Mouse (Mus musculus): ENCODE results near the gene Dst. TPM values are rescaled to one million over a fixed set of nuclear protein-coding genes. Genes with fewer than 3 reads are reported as not detected.
A peak's percentile ranks its signal among the peaks of the same experiment; 100 is the strongest.

Dst gene
- polyA plus RNA-seq, 2 experiments: 4.3 to 5.0 TPM

DNA sequence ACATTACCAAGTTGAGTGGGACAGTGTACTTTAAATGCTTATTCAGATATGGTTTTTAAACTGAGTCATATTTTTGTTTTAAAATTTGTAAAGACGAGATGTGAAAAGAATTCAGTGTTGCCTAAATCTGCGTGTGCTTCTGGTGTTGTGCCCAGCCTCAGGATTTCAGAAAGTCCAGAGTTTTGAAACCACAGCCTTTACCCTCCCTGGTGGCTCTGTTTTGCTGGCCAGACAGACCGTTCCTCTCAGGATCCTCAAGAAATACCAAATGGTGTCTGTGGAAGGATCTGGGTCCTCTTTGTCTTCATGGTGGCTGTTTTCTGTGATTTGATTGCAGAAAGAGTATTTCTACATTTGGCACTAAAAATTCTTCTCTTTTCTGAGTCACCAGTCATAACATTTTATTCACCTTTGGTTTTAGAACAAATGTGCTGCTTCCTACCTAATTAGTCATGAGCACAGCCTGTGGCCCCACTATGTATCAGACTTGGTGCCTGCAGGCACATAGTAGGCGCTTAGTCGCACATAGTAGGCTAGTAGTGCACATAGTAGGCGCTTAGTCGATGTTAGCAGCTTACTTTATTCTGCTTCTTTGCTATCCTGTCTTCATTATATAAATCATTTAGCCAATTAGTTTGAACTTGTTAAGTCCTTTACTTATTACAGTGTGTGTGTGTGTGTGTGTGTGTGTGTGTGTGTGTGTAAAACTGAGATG lies 136.0 kb downstream of the Dst start:
- H3K4me2 ChIP-seq (ENCODE audit: low read depth): no peak overlapping the region
- DNase-seq (ENCODE audit: low read depth in 3 of 3, low spot score in 3 of 3) (no peak), ATAC-seq (ENCODE audit: insufficient read depth) (no peak)
- 64% methylated on average over 7 of the region's 7 CpGs for WGBS (ENCODE audit: insufficient replicate concordance)
- H3K27me3 ChIP-seq (ENCODE audit: control insufficient read depth, insufficient read depth, low read length): no peaks in the 10 kb centered on the region
- no peaks in the 10 kb centered on the region for H3K9me3 ChIP-seq (ENCODE audit: control insufficient read depth, low read length)
- H3K4me3 ChIP-seq (ENCODE audit: insufficient read depth in 1 of 2, low read depth in 2 of 2, low read length in 2 of 2): no peak overlapping the region
- no peak overlapping the region for H3K27ac ChIP-seq
- H3K36me3 ChIP-seq (replicated peaks; ENCODE audit: control insufficient read depth, insufficient read depth, low read depth): no peaks in the 10 kb centered on the region
- H3K9ac ChIP-seq (replicated peaks): no peak overlapping the region
- H3K4me1 ChIP-seq (replicated peaks; ENCODE audit: control insufficient read depth in 2 of 2, insufficient read depth in 2 of 2, low read length in 1 of 2): no peaks in the 10 kb centered on the region
- no peak for TF ChIP-seq CTCF (IDR thresholded peaks at IDR 0.05; ENCODE audit: low read depth)
- no peak for TF ChIP-seq EP300 (IDR thresholded peaks at IDR 0.05; ENCODE audit: low read depth)

GRCm38 (mm10) chr1:34044675-34045074 lies 136.7 kb downstream of the Dst start:
- Histone ChIP-seq H3K4me2 (ENCODE audit: low read depth) (no peak overlapping the region), H3K4me1 (replicated peaks; ENCODE audit: control insufficient read depth in 2 of 2, insufficient read depth in 2 of 2, low read length in 1 of 2) (no peaks in the 10 kb centered on the region), H3K27ac (no peak overlapping the region), H3K9ac (replicated peaks) (no peak overlapping the region), H3K27me3 (ENCODE audit: control insufficient read depth, insufficient read depth, low read length) (no peaks in the 10 kb centered on the region), H3K36me3 (replicated peaks; ENCODE audit: control insufficient read depth, insufficient read depth, low read depth) (no peaks in the 10 kb centered on the region), H3K4me3 (ENCODE audit: insufficient read depth in 1 of 2, low read depth in 2 of 2, low read length in 2 of 2) (no peak overlapping the region), H3K9me3 (ENCODE audit: control insufficient read depth, low read length) (no peaks in the 10 kb centered on the region)
- DNase-seq (ENCODE audit: low read depth in 3 of 3, low spot score in 3 of 3) (no peak), ATAC-seq (ENCODE audit: insufficient read depth) (no peak)
- TF ChIP-seq CTCF (IDR thresholded peaks at IDR 0.05; ENCODE audit: low read depth): no peak
- TF ChIP-seq EP300 (IDR thresholded peaks at IDR 0.05; ENCODE audit: low read depth): no peak
- 60% methylated on average over 3 of the region's 3 CpGs for WGBS (ENCODE audit: insufficient replicate concordance)

GRCm38 (mm10) chr1:34047285-34047684 lies 139.3 kb downstream of the Dst start:
- no peak overlapping the region for H3K27ac ChIP-seq
- 51% methylated on average over 3 of the region's 3 CpGs for WGBS (ENCODE audit: insufficient replicate concordance)
- no peak overlapping the region for H3K9ac ChIP-seq (replicated peaks)
- no peaks in the 10 kb centered on the region for H3K27me3 ChIP-seq (ENCODE audit: control insufficient read depth, insufficient read depth, low read length)
- no peak overlapping the region for H3K4me3 ChIP-seq (ENCODE audit: insufficient read depth in 1 of 2, low read depth in 2 of 2, low read length in 2 of 2)
- ATAC-seq (ENCODE audit: insufficient read depth): no peak
- no peaks in the 10 kb centered on the region for H3K9me3 ChIP-seq (ENCODE audit: control insufficient read depth, low read length)
- no peak overlapping the region for H3K4me2 ChIP-seq (ENCODE audit: low read depth)
- no peak for DNase-seq (ENCODE audit: low read depth in 3 of 3, low spot score in 3 of 3)
- H3K4me1 ChIP-seq (replicated peaks; ENCODE audit: control insufficient read depth in 2 of 2, insufficient read depth in 2 of 2, low read length in 1 of 2): no peaks in the 10 kb centered on the region
- no peaks in the 10 kb centered on the region for H3K36me3 ChIP-seq (replicated peaks; ENCODE audit: control insufficient read depth, insufficient read depth, low read depth)
- no peak for TF ChIP-seq EP300 (IDR thresholded peaks at IDR 0.05; ENCODE audit: low read depth)
- TF ChIP-seq CTCF (IDR thresholded peaks at IDR 0.05; ENCODE audit: low read depth): no peak

DNA sequence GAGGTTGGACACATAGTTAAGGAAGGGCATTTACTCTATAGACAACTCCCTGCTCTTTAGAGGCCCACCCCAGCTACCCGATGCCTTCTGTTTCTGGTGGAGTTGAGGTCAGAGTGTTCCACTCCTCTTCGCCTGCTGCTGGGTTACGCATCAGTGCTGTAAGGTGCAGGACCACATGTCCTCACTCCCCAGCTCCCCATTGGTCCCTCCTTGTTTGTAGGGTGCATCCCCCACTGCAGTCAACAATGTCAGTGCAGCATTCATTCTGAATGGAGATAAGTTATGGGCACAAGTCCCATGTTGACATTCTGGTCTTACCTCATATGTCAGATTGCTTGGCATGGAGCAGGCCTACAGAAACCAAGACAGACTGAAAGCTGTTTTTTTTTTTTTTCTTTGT lies 143.2 kb downstream of the Dst start:
- H3K9ac ChIP-seq (replicated peaks): no peak overlapping the region
- no peak overlapping the region for H3K27ac ChIP-seq
- DNase-seq (ENCODE audit: low read depth in 3 of 3, low spot score in 3 of 3) (no peak), ATAC-seq (ENCODE audit: insufficient read depth) (no peak)
- no peak overlapping the region for H3K4me2 ChIP-seq (ENCODE audit: low read depth)
- TF ChIP-seq CTCF (IDR thresholded peaks at IDR 0.05; ENCODE audit: low read depth) (no peak), EP300 (IDR thresholded peaks at IDR 0.05; ENCODE audit: low read depth) (no peak)
- H3K4me1 ChIP-seq (replicated peaks; ENCODE audit: control insufficient read depth in 2 of 2, insufficient read depth in 2 of 2, low read length in 1 of 2): peaks cover 0 to 2% of the 10 kb centered on the region in 2 experiments; a peak in 1 of 4 replicates
- no peak overlapping the region for H3K4me3 ChIP-seq (ENCODE audit: insufficient read depth in 1 of 2, low read depth in 2 of 2, low read length in 2 of 2)
- WGBS (ENCODE audit: insufficient replicate concordance): 76% methylated on average over 3 of the region's 3 CpGs
- no peaks in the 10 kb centered on the region for H3K36me3 ChIP-seq (replicated peaks; ENCODE audit: control insufficient read depth, insufficient read depth, low read depth)
- H3K9me3 ChIP-seq (ENCODE audit: control insufficient read depth, low read length): no peaks in the 10 kb centered on the region
- H3K27me3 ChIP-seq (ENCODE audit: control insufficient read depth, insufficient read depth, low read length): no peaks in the 10 kb centered on the region

DNA sequence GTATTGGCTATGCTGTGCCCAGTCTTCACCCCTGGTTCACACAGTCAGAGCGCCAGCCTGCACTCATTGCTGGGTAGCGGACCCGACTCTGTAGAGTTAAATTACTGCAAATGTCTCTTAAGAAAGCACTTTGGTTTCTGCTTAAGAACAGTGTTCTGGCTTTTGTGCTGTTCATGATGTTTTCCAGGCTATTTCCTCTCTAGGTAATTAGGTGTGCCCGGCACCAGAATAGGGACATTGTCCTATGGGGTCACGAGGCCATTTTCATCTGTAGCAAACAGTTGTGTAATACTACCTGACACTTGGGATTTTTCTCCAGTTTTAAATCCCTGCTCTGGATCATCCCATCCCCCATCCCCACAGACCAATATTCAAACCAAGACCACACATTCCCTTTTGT lies 144.4 kb downstream of the Dst start:
- TF ChIP-seq CTCF (IDR thresholded peaks at IDR 0.05; ENCODE audit: low read depth) (no peak), EP300 (IDR thresholded peaks at IDR 0.05; ENCODE audit: low read depth) (no peak)
- H3K4me1 ChIP-seq (replicated peaks; ENCODE audit: control insufficient read depth in 2 of 2, insufficient read depth in 2 of 2, low read length in 1 of 2): peaks cover 0 to 2% of the 10 kb centered on the region in 2 experiments; a peak in 1 of 4 replicates
- DNase-seq (ENCODE audit: low read depth in 3 of 3, low spot score in 3 of 3) (peak in 2 of 3 experiments; percentile 3), ATAC-seq (ENCODE audit: insufficient read depth) (0 out of 2 replicates have a peak, but pooled peaks have one; percentile 8)
- WGBS (ENCODE audit: insufficient replicate concordance): 69% methylated on average over 5 of the region's 5 CpGs
- H3K36me3 ChIP-seq (replicated peaks; ENCODE audit: control insufficient read depth, insufficient read depth, low read depth): no peaks in the 10 kb centered on the region
- no peak overlapping the region for H3K4me3 ChIP-seq (ENCODE audit: insufficient read depth in 1 of 2, low read depth in 2 of 2, low read length in 2 of 2)
- H3K4me2 ChIP-seq (ENCODE audit: low read depth): no peak overlapping the region
- no peaks in the 10 kb centered on the region for H3K27me3 ChIP-seq (ENCODE audit: control insufficient read depth, insufficient read depth, low read length)
- no peak overlapping the region for H3K9ac ChIP-seq (replicated peaks)
- H3K27ac ChIP-seq: no peak overlapping the region
- no peaks in the 10 kb centered on the region for H3K9me3 ChIP-seq (ENCODE audit: control insufficient read depth, low read length)

Measured in liver, embryonic 14.5 days (tissue).